Mouse (Mus musculus): ENCODE measurements around the gene Gng7.

- TF ChIP-seq CTCF (IDR thresholded peaks at IDR 0.05; ENCODE audit: extremely low read depth, insufficient read depth, low read length) (no peak), POLR2A (IDR thresholded peaks at IDR 0.05; ENCODE audit: extremely low read depth, insufficient read depth, low read length) (no peak)
Measured at GRCm38 (mm10) chr10:81058896-81059295, 44.2 kb upstream of the Gng7 start.

Measured in cortical plate, adult 2 months (tissue).